Mouse (Mus musculus): ENCODE data around the gene Gm21913. TPM values are rescaled to one million over a fixed set of nuclear protein-coding genes. Genes with fewer than 3 reads are reported as not detected.
"Not testable (repeated sequence)": the region's sequence is repeated elsewhere in the genome, so short reads cannot be mapped to it uniquely, and the experiment has no call there.

Gm21913 gene
- polyA plus RNA-seq (2016; fragmentation: Nextera tagmentation; extraction: Ambion mirVana) = not detected in 2 replicates

- H3K4me3 ChIP-seq; H3K27ac ChIP-seq (replicated peaks); H3K36me3 ChIP-seq; H3K9me3 ChIP-seq (replicated peaks); DNase-seq (ENCODE audit: low spot score); H3K4me1 ChIP-seq; H3K27me3 ChIP-seq (ENCODE audit: low read depth, poor library complexity, severe bottlenecking): not testable (repeated sequence)
- WGBS = no CpG with 5 or more reads among the region's 3 CpGs
These were observed at the start of gene Gm21913 for GRCm38 (mm10) chrY:74623596-74623995. Gene Gm21913 (plus strand): TSS chrY:74623896.

Other genes with a start within 250 kb of the Gm21913 start
- gene Gm29110, start 153.4 kb upstream of the Gm21913 start, polyA plus RNA-seq (2016; fragmentation: Nextera tagmentation; extraction: Ambion mirVana) = not detected in 2 replicates